Mouse (Mus musculus): Measurements from ENCODE around the gene Prdm5. TPM values are rescaled to one million over a fixed set of nuclear protein-coding genes. Genes with fewer than 3 reads are reported as not detected.

Gene Prdm5
- total RNA-seq, 2 experiments from 2014 or later, result 16.1 to 19.3 TPM

DNA sequence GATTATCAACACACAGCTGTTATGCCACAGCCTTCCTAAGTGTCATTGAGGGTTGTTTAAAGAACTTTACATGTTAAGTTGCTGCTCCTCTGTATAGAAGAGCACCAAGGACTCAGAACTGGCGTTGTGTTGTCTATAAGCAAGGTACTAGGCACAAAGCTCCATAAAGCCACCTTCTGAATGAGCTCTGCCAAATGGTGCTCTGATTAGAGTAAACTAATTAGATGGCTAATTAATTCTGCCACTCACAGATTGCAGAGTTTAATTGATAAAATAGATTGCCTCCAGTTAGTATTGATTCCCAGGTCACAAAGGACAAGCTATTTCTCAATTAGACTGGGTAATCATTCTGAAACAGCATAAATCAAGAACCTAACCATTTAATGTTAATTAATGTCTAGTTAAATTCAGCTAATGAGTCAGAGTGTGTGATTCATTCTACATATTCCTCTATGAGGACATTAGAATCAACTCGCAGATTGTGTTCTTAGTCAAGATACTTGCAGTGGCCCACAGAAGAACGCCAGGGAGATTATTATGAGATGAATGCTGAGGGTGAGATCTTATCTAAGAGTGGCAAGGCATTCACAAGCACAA is 147.0 kb downstream of the Prdm5 start:
- DNase-seq (ENCODE audit: low spot score in 2 of 2), result no peak

DNA sequence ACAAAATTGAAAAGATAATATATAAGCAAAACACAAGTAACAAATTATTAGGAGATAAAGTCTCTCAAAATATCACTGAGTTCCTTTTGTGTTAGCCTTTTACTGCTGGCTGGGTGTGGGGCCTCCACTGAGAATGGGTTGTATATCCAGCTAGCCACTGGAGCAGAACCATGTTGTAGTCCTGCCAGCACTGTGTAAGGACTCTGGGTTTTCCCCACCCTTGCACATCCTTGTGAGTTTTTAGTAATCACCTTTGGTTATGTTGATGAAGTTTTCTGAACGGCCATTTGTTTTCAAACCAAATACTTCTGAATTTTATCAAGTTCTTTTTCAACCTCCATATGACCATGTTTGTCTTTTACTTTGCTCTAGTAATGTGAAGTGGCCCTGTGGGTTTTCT is 151.7 kb downstream of the Prdm5 start:
- no peak for DNase-seq (ENCODE audit: low spot score in 2 of 2)

DNA sequence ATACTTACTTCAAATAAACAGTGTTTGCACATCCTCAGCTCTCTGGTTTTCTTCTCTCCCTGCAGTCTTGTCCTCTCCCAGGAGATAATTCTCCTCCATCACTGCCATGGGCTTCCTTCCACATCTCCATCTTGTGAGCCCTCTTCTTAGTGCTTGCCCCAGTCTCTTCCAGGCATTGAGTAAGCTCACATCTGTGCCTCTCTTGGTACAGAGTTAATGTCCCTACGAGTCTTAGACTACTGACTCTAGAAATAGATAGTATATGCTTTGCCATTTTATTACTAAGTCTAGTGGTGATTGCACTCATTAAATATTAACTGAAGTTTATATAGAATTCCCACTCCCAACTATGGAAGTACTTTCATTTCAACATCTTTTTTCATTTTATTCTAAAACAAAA is 154.0 kb downstream of the Prdm5 start:
- DNase-seq (ENCODE audit: low spot score in 2 of 2), result no peak

DNA sequence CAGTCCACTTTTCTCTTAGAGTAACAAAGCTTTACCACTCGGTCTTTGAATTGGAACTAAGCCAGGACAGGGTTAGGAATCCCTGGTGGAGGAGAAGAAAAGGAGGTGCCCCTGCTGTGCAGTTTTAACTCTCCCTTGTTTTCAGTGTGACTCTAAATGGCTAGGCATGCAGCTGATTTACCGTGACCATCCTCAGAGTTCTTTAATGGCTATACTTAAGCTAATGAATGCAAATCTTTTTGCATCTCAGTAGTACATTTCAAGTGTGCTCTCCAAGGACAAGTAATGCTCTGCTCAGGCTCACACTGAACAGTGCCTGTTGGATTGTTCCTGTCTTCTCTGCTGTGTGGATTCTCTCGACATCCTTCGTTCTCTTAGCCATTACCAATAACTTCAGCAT is 154.4 kb downstream of the Prdm5 start:
- DNase-seq (ENCODE audit: low spot score in 2 of 2), result no peak

DNA sequence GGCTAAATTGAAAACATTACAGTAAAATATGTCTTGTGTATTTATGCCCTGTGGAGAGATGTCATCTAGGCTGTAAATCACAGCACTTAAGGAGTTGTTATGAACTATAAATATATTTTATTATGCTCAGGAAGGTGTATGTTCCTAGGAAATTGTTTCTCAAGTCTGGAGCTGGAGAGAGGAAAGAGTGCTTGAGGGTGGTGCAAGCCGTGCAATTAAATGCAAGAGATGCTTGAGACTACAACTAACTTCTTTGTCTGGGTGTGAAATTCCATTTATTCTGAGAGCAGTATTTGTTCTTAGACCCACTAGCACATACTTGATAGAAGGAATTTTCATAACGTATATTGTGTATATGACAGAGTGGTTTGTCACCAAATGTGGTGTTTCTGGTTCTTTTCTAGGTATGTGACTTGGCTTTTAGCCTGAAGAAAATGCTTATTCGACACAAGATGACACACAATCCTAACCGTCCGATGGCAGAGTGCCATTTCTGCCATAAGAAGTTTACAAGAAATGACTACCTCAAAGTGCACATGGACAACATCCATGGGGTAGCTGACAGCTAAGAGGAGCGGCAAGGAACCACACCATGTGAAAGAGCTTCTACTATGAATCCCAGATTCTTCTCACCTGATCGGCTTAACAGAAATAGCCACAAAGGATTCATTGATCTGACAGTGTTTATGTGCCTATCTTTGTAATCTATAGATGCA is 156.9 kb downstream of the Prdm5 start:
- no peak for DNase-seq (ENCODE audit: low spot score in 2 of 2)

DNA sequence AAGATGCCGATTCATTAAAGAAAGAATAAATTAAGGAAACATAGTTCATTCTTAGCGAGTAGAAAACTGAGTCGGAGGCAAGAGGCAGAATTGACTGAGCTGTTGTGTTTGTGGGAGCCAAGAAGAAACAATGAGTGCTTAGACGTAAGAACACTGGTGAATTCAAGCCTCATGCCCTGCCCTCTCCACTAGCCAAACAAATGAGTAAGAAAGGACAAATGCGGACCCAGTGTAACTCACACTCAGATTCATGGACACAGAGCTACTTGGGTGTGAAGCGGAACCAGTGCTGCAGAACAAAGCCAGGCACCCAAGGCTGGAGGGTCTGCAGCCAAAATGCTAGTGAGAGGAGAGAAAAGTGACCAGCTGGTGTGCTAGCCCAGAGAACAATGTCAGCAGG is 171.7 kb downstream of the Prdm5 start:
- no peak for DNase-seq (ENCODE audit: low spot score in 2 of 2)

DNA sequence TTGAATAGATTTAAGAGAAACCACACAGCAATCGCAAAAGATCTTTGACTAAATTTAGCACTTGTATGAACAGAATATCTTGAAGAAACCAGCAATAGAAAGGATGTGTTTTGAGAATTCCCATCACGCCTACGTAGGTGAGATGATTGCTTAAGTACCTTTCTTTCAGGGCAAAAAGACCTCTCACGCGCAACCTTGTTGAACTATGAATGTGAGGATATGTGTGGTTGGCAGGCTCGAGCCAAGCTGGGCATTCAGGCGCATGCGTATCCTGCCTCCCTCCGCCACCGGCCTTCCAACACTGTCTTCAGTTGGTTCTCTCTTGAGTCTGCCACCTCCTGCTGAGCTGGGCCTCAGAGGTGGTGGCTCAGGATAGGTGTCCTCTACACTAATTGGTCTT is 173.5 kb downstream of the Prdm5 start, which contains the start of gene 4930544G11Rik:
Gene 4930544G11Rik, plus strand, starts transcription at position 301 of the 400 bp plus-strand sequence.
- DNase-seq (ENCODE audit: low spot score in 2 of 2), result no peak

DNA sequence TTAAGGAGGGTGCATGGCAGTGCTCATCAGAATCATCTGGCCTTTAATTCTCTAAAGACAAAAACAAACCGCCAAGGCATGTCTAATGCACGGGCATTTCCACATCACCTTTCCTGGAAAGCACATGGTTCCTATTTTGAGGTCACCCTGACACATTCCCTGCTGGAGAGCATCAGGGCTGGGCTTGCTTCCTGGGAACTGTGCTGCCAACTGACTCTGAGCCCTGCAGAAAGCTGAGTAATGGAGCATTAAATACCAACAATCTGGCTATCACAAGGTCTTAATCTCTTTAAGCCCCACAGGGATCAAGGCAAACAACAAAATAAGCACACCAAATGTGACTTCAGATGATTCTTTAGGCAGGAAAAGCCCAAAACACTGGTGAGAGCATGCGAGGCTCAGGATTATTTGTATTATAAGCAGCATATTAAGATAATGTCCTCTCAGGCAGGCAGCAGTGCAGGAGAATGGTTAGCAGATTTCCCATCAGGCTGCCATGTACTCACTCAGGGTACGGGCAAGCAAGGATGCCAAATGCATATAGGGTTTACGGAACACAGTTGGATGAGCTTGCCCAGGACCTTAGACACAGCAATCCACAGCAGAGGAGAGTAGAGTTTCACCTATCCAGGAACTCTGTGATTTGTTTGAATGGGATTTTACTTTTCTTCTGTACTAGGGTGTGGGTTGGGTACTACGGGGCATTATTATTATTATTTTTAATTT is 190.8 kb downstream of the Prdm5 start:
- DNase-seq (ENCODE audit: low spot score in 2 of 2), result no peak

DNA sequence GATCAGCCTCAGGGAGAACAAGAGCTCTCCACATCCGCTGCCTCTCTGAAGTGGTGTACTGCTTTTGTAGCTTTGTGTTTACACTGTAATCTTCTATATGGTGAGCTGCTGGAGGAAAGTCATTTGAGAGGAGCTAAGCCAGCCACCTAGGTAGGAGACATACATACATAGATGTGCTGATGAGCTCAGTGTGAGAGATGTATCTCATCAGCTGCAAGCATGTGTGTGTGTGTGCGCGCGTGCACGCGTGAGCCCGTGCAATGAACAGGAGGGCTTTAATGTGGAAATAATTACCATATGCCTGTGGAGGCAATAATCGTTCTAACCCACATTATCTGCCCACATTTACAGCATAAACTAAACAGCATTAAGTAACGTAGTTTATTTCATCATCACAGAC is 191.6 kb downstream of the Prdm5 start:
- no peak for DNase-seq (ENCODE audit: low spot score in 2 of 2)

Other genes starting within 250 kb of the Prdm5 start
- gene Ndnf, start 107.4 kb upstream of the Prdm5 start, total RNA-seq (2021), result 1 to 10 TPM; 2.5 to 2.8 TPM
- gene 4930544G11Rik, start 173.6 kb downstream of the Prdm5 start, total RNA-seq (2021), result not detected